Mouse (Mus musculus) leukemia stem cell, adult 10-12 weeks (primary cell): ENCODE measurements around the gene Olfr209. TPM values are rescaled to one million over a fixed set of nuclear protein-coding genes. Genes with fewer than 3 reads are reported as not detected.

Source experiments
- polyA plus RNA-seq: library from polyadenylated mRNA; stranded (reverse); fragments of >175 nt; gene quantifications from 2 replicates; pipeline ENCODE4 v1.2.3, GENCODE M21; 2012; ENCODE audit warnings: low replicate concordance

Olfr209 gene
- not detected in 2 replicates for polyA plus RNA-seq

GRCm38 (mm10) chr16:59363893-59364292, at the start of gene Olfr209:
Olfr209 (minus strand) TSS chr16:59363993.

GRCm38 (mm10) chr16:59407032-59407431, 43.2 kb upstream of the Olfr209 start, which contains the start of gene Gabrr3:
Gabrr3 (plus strand) TSS chr16:59407332.

DNA sequence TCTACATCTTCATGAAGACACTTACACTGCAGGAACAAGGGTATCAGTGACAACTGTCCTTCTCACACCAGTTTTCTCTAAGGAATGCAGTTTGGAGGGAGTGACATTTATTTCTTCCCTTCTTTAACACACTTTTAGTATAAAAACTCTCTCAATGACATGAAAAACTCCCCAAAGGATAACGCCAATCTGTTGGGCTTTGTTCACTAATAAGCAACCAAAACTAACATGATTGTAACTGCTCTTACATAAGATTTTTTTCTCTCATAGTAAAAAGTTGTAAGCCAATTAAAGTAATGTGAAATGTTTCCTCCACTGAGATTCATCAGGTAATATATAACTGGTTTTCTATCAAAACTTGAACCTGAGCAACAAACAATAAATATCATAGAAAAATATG, 14.6 kb downstream of the Olfr209 start, which contains the start of gene Olfr206:
Olfr206 (minus strand) TSS at position 101 of the 400 bp plus-strand sequence.

DNA sequence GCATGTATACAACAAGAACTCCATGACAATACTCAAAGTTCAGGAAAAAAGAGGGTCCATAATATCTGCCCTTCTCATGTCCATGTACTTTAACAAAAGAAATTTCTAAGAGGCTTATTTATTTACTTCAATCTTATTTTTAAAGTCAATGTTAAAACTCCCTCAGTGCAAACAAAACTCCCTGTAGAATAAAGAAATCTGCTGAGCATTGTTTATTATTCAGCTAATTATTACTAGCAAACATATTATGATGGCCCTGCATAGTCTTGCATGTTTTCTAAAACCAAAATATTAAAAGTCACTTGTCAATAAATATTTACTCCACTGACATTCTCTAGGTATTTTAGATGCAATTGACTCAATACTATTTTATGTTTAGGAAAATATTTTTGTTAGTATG, 32.8 kb downstream of the Olfr209 start, which contains the start of gene Olfr205:
Olfr205 (minus strand) TSS at position 101 of the 400 bp plus-strand sequence.

DNA sequence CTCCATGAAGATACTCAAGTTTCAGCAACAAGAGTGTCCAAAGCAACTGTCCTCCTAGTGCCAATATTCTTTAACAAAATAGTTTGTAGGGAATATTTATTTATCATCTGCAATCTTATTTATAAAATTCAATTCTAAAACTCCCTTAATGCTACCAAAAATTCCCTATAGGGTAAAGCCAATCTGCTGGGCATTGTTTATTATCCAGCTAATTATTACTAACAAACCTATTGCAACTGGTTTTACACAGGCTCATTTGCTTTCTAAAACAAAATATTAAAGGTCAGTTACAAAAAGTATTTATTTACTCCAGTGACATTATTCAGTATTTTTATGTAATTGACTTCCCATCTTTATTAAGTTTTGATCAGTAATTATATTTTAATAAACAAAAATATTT, 45.6 kb downstream of the Olfr209 start, which contains the start of gene Olfr204:
Olfr204 (minus strand) TSS at position 101 of the 400 bp plus-strand sequence.

Other genes with a start within 250 kb of the Olfr209 start
- not detected in 2 replicates for gene Olfr194, start 242.9 kb downstream of the Olfr209 start, polyA plus RNA-seq
- not detected in 2 replicates for gene Olfr195, start 216.9 kb downstream of the Olfr209 start, polyA plus RNA-seq
- gene Olfr196, start 193.5 kb downstream of the Olfr209 start, polyA plus RNA-seq = 0.14 TPM in 1 of 2 replicates, not detected in the other
- not detected in 2 replicates for gene Olfr198, start 160.5 kb downstream of the Olfr209 start, polyA plus RNA-seq
- gene Olfr199, start 144.2 kb downstream of the Olfr209 start, polyA plus RNA-seq = not detected in 2 replicates
- not detected in 2 replicates for gene Olfr201, start 91.4 kb downstream of the Olfr209 start, polyA plus RNA-seq
- gene Olfr202, start 77.2 kb downstream of the Olfr209 start, polyA plus RNA-seq = not detected in 2 replicates
- gene Olfr203, start 65.1 kb downstream of the Olfr209 start, polyA plus RNA-seq = not detected in 2 replicates
- not detected in 2 replicates for gene Olfr204, start 45.7 kb downstream of the Olfr209 start, polyA plus RNA-seq
- gene Olfr205, start 32.9 kb downstream of the Olfr209 start, polyA plus RNA-seq = not detected in 2 replicates
- gene Olfr206, start 14.7 kb downstream of the Olfr209 start, polyA plus RNA-seq = not detected in 2 replicates
- 0.09 TPM in 1 of 2 replicates, not detected in the other for gene Gabrr3, start 43.3 kb upstream of the Olfr209 start, polyA plus RNA-seq
- gene Riox2, start 107.8 kb upstream of the Olfr209 start, polyA plus RNA-seq = 2.1 and 3.5 TPM in 2 replicates
- gene Crybg3, start 237.0 kb upstream of the Olfr209 start, polyA plus RNA-seq = 0.10 and 0.17 TPM in 2 replicates